Mouse (Mus musculus): ENCODE measurements at regions not wholly inside any gene's neighbourhood (a gene's known extent, or its start where the extent isn't known, plus 50 kb on each side); places are given as distances from the start of the nearest gene placed in this dataset.

DNA sequence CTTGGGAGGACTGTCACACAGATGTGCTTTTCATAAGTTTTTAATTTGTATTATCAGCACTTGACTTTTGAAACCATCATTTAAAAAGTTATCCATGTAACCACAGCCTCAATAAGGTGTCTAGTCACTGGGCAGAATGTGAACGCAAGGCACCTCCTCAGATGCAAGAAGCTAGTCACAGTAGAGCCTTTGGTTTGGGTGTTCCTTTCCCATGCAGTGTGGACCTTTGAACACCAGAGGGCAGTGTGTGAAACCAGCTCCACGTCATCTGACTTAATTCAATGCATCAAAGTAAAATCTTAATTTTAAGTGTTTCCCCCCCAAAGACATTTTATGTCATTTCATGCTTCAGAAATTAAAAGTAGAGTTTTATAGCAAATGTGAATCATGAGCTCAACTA is 166.2 kb upstream of the Nabp1 start:
- peak; percentile 80 for DNase-seq (ENCODE audit: low spot score)

DNA sequence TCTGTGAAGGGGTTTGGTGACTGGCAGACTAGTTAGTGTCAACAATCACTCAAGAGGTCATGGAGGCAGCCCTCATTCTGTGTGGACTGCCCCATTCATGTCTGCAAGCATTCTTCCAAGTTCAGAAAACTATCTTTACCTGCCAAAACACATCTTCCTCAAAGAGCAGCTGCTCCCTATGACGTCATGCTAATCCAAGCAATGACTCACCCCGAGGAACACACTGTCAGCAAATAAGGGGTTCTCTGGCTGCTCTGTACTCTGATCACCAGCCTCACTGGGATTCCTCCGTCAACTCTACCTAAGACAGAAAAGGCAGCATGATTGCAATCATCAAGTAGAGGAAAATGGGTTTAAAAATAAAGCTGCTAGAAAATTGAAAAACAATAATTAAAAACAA is 165.4 kb upstream of the Nabp1 start:
- DNase-seq (ENCODE audit: low spot score): peak; percentile 8

GRCm38 (mm10) chr1:51638519-51639302 is 160.5 kb upstream of the Nabp1 start:
- no peak for DNase-seq (ENCODE audit: low spot score)

DNA sequence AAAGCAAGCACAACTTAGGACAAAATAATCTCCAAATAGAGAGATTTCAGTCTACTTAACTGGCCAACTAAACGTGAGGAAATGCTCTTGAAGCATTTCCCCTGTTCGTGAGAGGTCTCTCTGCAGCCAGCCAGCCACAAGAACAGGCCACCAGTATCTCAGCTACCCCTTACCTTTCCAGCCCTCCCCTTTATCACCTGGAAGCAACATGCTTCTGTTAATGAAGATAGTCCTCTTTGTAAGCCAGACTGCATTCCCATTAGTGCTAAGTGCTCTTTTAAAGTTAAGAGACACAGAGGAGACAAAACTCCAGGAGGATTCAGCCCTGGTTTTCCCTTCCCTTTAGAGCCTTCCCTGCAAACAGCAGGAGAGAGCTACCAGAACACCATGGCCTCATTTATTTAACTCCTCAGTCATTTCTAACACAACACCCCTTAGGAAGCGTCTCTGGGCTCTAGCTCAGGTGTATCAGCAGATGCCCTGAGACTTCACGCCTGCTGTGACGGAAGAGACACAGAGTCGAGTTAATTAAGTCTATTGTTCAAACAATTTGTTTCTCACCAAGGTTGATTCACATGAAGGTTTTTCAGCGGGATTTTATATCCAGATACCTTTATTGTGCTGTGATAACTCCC is 157.8 kb upstream of the Nabp1 start:
- no peak for DNase-seq (ENCODE audit: low spot score)

DNA sequence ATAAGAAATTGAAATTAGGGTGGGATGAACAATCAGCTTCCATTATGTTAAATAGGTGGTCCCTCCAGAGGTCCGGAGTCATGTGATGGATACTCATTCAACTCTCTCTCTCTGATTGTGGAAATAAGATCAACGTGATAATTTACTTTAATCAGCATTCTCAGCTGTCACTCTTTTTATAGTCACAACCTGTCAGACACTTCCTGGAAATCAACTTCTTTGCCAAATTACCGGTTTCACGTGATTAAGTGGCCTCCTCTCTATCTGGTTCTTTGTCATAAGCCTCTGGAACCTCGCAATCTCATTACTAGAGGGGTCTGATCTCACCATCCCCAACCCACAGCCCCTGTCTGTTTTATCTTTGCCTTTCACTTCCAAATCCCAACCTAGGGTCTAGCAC is 155.6 kb upstream of the Nabp1 start:
- no peak for DNase-seq (ENCODE audit: low spot score)

GRCm38 (mm10) chr1:51632851-51633250 is 154.6 kb upstream of the Nabp1 start:
- DNase-seq (ENCODE audit: low spot score): no peak

GRCm38 (mm10) chr1:51629848-51630247 is 151.6 kb upstream of the Nabp1 start:
- DNase-seq (ENCODE audit: low spot score): no peak

DNA sequence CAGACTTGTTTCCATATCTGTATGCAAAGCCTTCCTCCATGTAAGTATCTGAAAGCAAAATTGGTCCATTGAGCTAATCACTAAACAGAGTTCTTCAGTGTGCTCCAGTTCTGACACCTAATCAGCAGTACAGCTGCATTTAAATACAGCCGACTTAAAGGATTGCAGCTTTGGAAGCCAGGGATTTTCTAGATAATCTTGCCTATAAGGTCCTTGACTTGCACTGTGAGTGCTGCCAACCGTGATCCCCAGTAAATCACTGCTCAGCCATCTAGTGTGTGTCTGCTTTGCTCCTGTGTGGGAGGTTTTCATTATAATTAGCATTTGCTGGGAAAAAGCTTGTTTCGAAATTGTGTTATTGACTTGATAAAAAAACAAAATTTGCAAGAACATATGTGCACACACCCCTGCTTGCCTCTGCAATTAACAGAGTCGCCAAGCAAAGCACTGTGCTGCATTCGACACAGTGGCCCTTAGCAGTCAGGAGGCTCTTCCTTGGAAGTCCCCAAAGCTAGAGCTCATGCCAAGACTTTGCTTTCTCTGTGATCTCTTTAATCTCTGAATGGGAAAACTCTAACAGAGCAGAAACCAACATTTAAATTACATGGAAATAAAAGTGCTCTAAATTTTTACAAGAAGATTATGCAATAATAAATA is 150.0 kb upstream of the Nabp1 start:
- DNase-seq (ENCODE audit: low spot score): no peak

GRCm38 (mm10) chr1:51626303-51626702 is 148.1 kb upstream of the Nabp1 start:
- no peak for DNase-seq (ENCODE audit: low spot score)

DNA sequence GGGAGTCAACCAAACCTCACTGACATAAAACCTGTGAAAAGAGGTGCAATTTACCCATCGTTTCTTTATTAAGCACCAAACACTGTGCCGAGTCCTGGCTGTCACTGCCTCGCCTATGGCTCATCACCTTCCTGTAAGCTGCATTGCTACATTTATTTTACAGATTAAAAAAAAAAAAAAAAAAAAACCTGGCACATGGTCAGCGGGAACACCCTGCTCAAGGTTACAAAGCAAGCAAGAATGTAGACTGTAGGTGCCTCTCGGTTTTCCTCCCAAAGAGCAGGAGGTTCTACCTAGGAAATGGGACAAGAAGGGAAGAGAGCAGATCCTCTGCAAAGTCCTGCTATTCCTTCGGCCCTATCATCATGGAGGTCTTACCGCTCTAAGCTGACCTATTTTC is 146.9 kb upstream of the Nabp1 start:
- no peak for DNase-seq (ENCODE audit: low spot score)

DNA sequence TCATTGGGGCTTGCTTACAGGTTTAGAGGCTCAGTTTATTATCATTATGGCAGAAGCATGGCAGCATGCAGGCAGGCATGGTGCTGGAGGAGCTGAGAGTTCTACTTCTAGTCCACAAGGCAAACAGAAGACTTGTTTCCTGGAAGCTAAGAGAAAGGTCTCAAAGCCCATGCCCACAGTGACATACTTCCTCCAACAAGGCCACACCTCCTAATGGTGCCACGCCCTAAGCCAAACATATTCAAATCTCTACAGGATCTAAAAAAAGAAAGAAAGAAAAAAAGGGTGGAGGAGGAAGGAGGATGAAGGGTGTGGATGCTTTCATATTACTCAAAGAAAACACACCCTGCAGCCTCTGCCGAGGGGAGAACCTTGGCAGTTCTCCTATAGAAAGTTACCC is 146.3 kb upstream of the Nabp1 start:
- no peak for DNase-seq (ENCODE audit: low spot score)

DNA sequence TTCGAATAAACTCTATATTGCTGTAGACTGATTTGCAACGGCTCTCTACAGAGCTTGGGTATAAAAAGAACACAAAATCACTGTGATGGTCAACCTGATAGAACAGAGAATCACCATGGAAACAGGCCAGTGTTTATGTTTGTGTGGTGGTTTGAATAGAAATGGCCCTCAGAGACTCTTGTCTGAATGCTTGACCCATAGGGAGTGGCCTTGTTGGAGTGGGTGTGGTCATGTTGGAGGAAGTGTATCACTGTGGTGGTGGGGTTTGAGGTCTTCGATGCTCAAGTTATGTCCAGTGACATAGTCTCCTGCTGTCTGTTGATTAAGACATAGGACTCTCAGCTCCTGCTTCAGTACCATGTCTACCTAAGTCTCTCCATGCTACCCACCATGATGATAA is 144.8 kb upstream of the Nabp1 start:
- no peak for DNase-seq (ENCODE audit: low spot score)

DNA sequence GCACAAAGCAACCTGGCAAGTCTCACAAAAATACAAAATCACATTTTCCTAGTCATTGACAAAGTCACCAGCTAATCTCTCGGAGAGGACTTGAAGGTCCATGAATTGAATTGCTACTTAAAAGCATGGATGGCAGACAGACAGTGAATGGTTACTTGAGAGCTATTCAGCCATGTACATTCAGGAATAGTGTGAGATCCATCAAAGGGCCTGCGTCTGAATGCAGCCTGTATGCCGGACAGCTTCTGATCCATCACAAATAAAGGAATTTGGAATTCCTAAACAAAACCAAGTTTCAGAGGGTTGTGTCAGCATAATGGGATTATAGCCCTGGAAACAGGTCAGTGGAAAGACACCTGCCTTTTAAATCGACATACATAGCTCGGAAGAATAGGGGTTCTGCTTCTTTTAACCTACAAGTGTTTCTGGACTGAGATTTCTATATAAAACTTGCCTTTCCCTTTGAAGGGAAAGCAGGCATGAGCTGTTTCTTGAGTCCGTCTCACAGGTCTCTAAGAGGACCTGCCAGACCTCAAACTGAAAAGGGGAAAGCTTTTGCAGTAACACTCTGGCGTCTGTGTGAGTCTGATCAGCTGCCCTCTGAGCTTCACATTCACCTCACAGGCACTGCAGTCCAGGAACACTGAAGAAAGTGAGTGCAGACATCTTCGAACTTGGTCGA is 144.1 kb upstream of the Nabp1 start:
- DNase-seq (ENCODE audit: low spot score): no peak

- DNase-seq (ENCODE audit: low spot score): no peak
These were observed 142.8 kb upstream of the Nabp1 start for GRCm38 (mm10) chr1:51621062-51621461.

DNA sequence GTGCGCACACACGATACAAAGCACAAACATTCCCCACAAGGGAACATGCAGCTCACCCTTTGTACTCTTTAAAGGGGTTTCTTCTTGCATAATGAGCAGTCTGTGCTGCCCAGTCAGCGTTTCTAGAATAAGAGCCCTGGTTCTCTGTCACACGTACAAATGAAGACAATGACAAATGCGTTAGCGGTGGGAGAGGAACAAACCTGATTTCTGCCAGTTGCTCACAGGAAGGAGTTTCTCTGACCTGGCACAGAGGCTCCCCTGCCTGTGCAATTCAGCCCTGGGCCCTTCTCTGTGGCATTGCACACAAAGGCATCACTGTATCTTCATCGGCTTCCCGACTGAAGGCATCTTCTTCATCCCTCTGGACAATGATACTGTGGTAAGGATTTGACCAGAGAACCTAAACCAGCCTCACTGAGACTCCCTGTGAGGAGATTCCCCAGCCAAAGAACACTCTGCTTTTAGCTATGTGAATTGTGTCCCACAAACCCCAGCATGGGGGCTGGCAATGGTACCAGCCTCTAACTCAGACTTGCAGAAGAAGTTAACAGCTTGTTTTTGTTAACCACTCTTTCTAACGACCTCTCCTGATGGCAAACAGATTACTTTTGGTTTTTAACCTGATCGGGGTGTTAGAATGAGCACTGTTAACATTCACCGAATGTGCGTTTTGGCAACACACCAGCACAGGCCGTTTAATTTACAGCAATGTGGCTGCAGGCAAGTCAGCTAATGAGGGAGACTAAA is 139.5 kb upstream of the Nabp1 start:
- DNase-seq (ENCODE audit: low spot score): no peak

DNA sequence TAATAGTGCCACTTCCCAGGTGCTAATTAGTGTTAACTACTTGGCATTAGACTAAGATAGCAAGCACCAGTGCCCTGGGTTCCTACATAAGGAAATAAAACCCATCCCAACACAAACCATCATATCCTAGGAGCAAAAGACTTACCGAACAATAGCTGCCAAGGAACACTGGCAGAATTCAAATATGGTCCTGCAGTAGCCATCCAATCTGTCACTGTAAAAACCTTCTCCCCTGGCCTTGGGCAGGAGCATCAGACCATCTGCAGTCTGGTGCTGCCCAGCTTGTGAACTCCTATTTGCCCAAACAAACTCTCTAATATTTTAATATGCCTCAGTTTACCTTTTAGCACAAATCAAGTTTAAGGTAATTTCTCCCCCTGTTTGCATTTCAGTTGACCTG is 137.9 kb upstream of the Nabp1 start:
- DNase-seq (ENCODE audit: low spot score): no peak

GRCm38 (mm10) chr1:51615523-51615922 is 137.3 kb upstream of the Nabp1 start:
- peak; percentile 43 for DNase-seq (ENCODE audit: low spot score)

- no peak for DNase-seq (ENCODE audit: low spot score)
These were observed 136.5 kb upstream of the Nabp1 start for GRCm38 (mm10) chr1:51614700-51615099.

DNA sequence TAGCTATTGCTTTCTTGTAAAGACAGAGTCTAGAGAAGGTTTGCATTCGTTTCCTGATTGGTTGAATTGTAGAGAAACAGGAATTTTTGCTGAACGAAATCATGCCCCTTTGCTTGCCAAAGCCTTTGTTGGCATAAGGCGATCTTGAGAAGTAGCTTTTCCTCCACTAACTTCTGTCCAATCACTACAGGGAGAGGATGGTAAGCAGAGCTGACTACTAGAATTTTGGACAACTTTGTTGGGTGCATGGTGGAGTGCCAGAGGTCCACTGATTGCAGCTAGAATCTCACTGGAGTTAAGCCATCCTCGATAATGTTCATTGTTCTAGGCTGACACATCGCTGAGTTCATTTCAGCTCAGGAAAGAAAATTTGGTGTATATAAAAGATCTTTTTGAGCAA is 131.1 kb upstream of the Nabp1 start:
- DNase-seq (ENCODE audit: low spot score): no peak

DNA sequence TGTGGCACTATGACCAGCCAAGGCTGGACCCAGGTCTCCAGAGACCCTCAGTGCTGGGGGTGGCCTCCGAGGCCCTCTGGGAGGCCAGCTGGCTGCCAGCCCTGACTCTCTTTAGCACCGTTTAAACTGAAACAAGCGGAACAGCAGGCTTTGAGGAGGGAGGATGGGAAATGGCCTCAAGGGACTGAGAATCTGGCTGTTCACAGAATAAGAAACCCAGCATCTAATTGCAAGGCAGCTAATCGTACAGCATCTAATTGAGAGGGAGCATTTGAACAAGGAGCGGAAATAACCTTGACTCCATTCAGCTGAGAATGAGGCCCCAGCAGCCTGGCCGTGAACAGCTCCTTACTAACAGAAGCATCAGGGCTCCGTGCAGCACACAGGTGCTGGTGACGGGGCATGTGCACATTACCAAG is 129.2 kb upstream of the Nabp1 start:
- no peak for DNase-seq (ENCODE audit: low spot score)

- DNase-seq (ENCODE audit: low spot score): no peak
These were observed 123.8 kb upstream of the Nabp1 start for GRCm38 (mm10) chr1:51602071-51602470.

GRCm38 (mm10) chr1:51600425-51600824 is 122.2 kb upstream of the Nabp1 start:
- DNase-seq (ENCODE audit: low spot score): peak; percentile 37
